Mouse (Mus musculus) cerebellum, adult 8-10 months (tissue): Measurements from ENCODE around the gene Prok1.

Experiments used
- DNase-seq: peaks from one replicate; pipeline ENCODE4 v3.0.0; 2022

The Prok1 gene

GRCm38 (mm10) chr3:107233945-107234344, 5.6 kb downstream of the Prok1 start:
- DNase-seq, result no peak

- peak; percentile 75 for DNase-seq
These were observed 6.1 kb downstream of the Prok1 start for GRCm38 (mm10) chr3:107233351-107233813.

GRCm38 (mm10) chr3:107231202-107231601, 8.3 kb downstream of the Prok1 start:
- no peak for DNase-seq

GRCm38 (mm10) chr3:107230527-107230926, 9.0 kb downstream of the Prok1 start, which contains the start of gene A630076J17Rik:
Gene A630076J17Rik, plus strand, starts transcription at chr3:107230614.
- DNase-seq, result no peak

GRCm38 (mm10) chr3:107229822-107230221, 9.7 kb downstream of the Prok1 start:
- no peak for DNase-seq

- DNase-seq, result no peak
These were observed 10.3 kb downstream of the Prok1 start for GRCm38 (mm10) chr3:107229221-107229620.

GRCm38 (mm10) chr3:107225820-107226219, 13.7 kb downstream of the Prok1 start:
- DNase-seq, result no peak

GRCm38 (mm10) chr3:107223230-107223629, 16.3 kb downstream of the Prok1 start:
- no peak for DNase-seq

- DNase-seq, result no peak
These were observed 17.9 kb downstream of the Prok1 start, which contains the start of gene Cym for GRCm38 (mm10) chr3:107221608-107222007. Gene Cym, minus strand, starts transcription at chr3:107221732.

GRCm38 (mm10) chr3:107218572-107218971, 20.9 kb downstream of the Prok1 start:
- DNase-seq, result no peak

GRCm38 (mm10) chr3:107217101-107217480, 22.4 kb downstream of the Prok1 start:
- no peak for DNase-seq

- no peak for DNase-seq
These were observed 23.0 kb downstream of the Prok1 start for GRCm38 (mm10) chr3:107216400-107217100.

GRCm38 (mm10) chr3:107214606-107215005, 24.9 kb downstream of the Prok1 start:
- no peak for DNase-seq

- DNase-seq, result no peak
These were observed 31.8 kb downstream of the Prok1 start for GRCm38 (mm10) chr3:107207625-107208253.

GRCm38 (mm10) chr3:107206490-107207150, 32.9 kb downstream of the Prok1 start:
- no peak for DNase-seq

- DNase-seq, result peak; percentile 72
These were observed 33.5 kb downstream of the Prok1 start for GRCm38 (mm10) chr3:107205994-107206393.

- no peak for DNase-seq
These were observed 34.3 kb downstream of the Prok1 start for GRCm38 (mm10) chr3:107205170-107205569.

GRCm38 (mm10) chr3:107204413-107204812, 35.1 kb downstream of the Prok1 start:
- no peak for DNase-seq

GRCm38 (mm10) chr3:107201310-107202180, 38.0 kb downstream of the Prok1 start:
- no peak for DNase-seq

GRCm38 (mm10) chr3:107188226-107188899, 51.1 kb downstream of the Prok1 start:
- peak; percentile 77 for DNase-seq

- no peak for DNase-seq
These were observed 52.5 kb downstream of the Prok1 start for GRCm38 (mm10) chr3:107187022-107187421.

- no peak for DNase-seq
These were observed 53.9 kb downstream of the Prok1 start for GRCm38 (mm10) chr3:107185597-107185996.
